Comparison of ENCODE assay signal across 8 mouse cellular contexts in genomic region chr7:45052181-45052861, GRCm38 (mm10). TPM values are rescaled to one million over a fixed set of nuclear protein-coding genes. Genes with fewer than 3 reads are reported as not detected.
DNase-seq lines count a peak whose midpoint lies in the region; ATAC-seq lines count a peak whose summit lies in the region.

No protein-coding gene starts in this region.

- DNase-seq in urinary bladder, adult 2 months (ENCODE audit: low spot score): peak; percentile 52
- DNase-seq in urinary bladder, postnatal 10 days (ENCODE audit: low spot score): no peak
- DNase-seq in cerebellum, postnatal 10 days: peak; percentile 67 to 71
- DNase-seq in kidney, postnatal 10 days: peak; percentile 60
- peak; percentile 40 to 45 for DNase-seq in lung, adult 18-20 months
- DNase-seq in retina, embryonic 14.5 days (ENCODE audit: low spot score): peak; percentile 12
- no peak for DNase-seq in yolk sac, embryonic 10.5 days (ENCODE audit: low spot score)

- H3K9me3 ChIP-seq in heart, embryonic 14.5 days (ENCODE audit: control insufficient read depth, low read length): no peaks in the 10 kb centered on the region

- no peak for ATAC-seq in heart, embryonic 14.5 days (ENCODE audit: insufficient number of reproducible peaks, insufficient read depth, low FRiP score, low read depth)

- peak overlapping the region; percentile 92 for H3K9ac ChIP-seq in heart, embryonic 14.5 days (ENCODE audit: low read length)

- H3K36me3 ChIP-seq in heart, embryonic 14.5 days (ENCODE audit: control insufficient read depth, insufficient read depth, low read length): peaks cover 35% of the 10 kb centered on the region

- H3K4me2 ChIP-seq in heart, embryonic 14.5 days (ENCODE audit: low read length): peak overlapping the region; percentile 97

- H3K27me3 ChIP-seq in heart, embryonic 14.5 days (ENCODE audit: control insufficient read depth, insufficient read depth, low read length): no peaks in the 10 kb centered on the region

- H3K4me1 ChIP-seq in heart, embryonic 14.5 days (ENCODE audit: control insufficient read depth in 2 of 2, insufficient read depth in 2 of 2, low read length in 2 of 2): peaks cover 7 to 14% of the 10 kb centered on the region in 2 experiments; a peak in 3 of 4 replicates

- H3K4me3 ChIP-seq in heart, embryonic 14.5 days (ENCODE audit: control insufficient read depth in 1 of 2, insufficient read depth in 1 of 2, low read depth in 1 of 2, low read length in 2 of 2): peak overlapping the region; percentile 75 to 99

- peak overlapping the region; percentile 87 to 97 for H3K27ac ChIP-seq in heart, embryonic 14.5 days (replicated peaks in 1 of 2; ENCODE audit: control insufficient read depth in 1 of 2, insufficient read depth in 1 of 2, low read depth in 2 of 2, low read length in 2 of 2)

- under 1% methylated on average over 38 of the region's 38 CpGs for WGBS in heart, embryonic 14.5 days

RNA-seq across cellular contexts. Expression of gene Prr12, which starts 0.4 kb away (rescaled TPM):
- 5.1 and 18.2 TPM in 2 replicates for polyA plus RNA-seq in urinary bladder, adult 2 months (2012; rRNA removed)
- polyA plus RNA-seq in heart, embryonic 14.5 days (2014; fragmentation: Nextera tagmentation; extraction: Ambion mirVana): 6.7 and 8.7 TPM in 2 replicates

RNA-seq across cellular contexts. Expression of gene Nosip, which starts 9.9 kb away (rescaled TPM):
- 59.9 and 69.6 TPM in 2 replicates for polyA plus RNA-seq in urinary bladder, adult 2 months (2012; rRNA removed)
- 48.5 and 53.8 TPM in 2 replicates for polyA plus RNA-seq in heart, embryonic 14.5 days (2014; fragmentation: Nextera tagmentation; extraction: Ambion mirVana)

RNA-seq across cellular contexts. Expression of gene Prrg2, which starts 10.2 kb away (rescaled TPM):
- polyA plus RNA-seq in urinary bladder, adult 2 months (2012; rRNA removed): 37.6 and 46.5 TPM in 2 replicates
- polyA plus RNA-seq in heart, embryonic 14.5 days (2014; fragmentation: Nextera tagmentation; extraction: Ambion mirVana): 13.4 and 14.5 TPM in 2 replicates

RNA-seq across cellular contexts. Expression of gene Rras, which starts 34.6 kb away (rescaled TPM):
- 383 and 414 TPM in 2 replicates for polyA plus RNA-seq in urinary bladder, adult 2 months (2012; rRNA removed)
- 98.6 and 108 TPM in 2 replicates for polyA plus RNA-seq in heart, embryonic 14.5 days (2014; fragmentation: Nextera tagmentation; extraction: Ambion mirVana)

RNA-seq across cellular contexts. Expression of gene Scaf1, which starts 36.2 kb away (rescaled TPM):
- polyA plus RNA-seq in urinary bladder, adult 2 months (2012; rRNA removed): 58.4 and 63.5 TPM in 2 replicates
- 36.2 and 36.8 TPM in 2 replicates for polyA plus RNA-seq in heart, embryonic 14.5 days (2014; fragmentation: Nextera tagmentation; extraction: Ambion mirVana)

Comparison
In these comparisons a context has a peak if more than half of its experiments do, and no peak if none do; other contexts are left out.
1. DNase-seq: peak in urinary bladder, adult 2 months (single experiment), cerebellum, postnatal 10 days (2 of 2), kidney, postnatal 10 days (single experiment), lung, adult 18-20 months (2 of 2) and retina, embryonic 14.5 days (single experiment); none in urinary bladder, postnatal 10 days (single experiment) and yolk sac, embryonic 10.5 days (single experiment).